Comparison of ENCODE assay signal across 8 mouse cellular contexts in the genomic region with DNA sequence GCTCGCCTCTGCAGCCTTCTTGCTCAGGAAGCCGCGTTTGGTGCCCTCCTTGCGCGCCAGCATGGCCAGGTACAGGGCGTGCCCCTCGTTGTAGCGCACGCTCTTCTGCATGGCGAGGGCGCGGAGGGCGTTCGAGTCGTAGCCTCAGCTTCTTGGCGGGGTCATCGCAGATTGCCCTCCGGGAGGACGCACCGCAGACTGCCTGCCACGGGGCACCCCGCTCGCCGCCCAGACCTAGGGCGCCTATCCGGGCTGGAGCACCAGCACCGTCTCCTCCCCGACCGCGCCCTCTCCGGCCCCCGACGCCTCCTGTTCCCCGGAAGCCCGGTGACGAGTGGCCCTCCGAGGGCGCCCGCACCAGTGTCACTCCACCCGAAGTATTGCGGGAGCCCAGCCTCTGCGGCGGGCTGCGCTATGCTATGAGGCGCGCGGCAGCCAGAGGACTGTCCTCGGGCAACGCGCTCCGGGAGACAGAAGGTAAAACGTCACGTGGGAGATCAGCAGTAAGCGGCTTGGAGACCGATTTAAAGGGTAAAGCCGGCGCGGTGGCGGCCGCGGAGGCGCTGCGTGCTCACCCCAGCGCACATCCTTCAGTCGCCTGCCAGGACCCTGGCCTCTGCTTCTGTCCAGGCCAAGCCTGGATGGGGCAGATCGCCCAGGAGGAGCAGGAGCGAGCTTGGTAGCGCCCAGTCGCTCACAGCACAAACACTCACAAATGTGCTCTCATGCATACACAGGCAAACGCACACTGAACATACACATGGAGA. TPM values are rescaled to one million over a fixed set of nuclear protein-coding genes. Genes with fewer than 3 reads are reported as not detected.
A peak's percentile ranks its signal among the peaks of the same experiment; 100 is the strongest.
DNase-seq lines count a peak whose midpoint lies in the region; ATAC-seq and TF ChIP-seq lines count a peak whose summit lies in the region.

A gene (minus strand): TSS at position 273 of the 767 bp plus-strand sequence.

- peak; percentile 93 for ATAC-seq in forebrain, postnatal 0 days
- peak; percentile 90 for ATAC-seq in hindbrain, embryonic 11.5 days (ENCODE audit: low FRiP score)
- ATAC-seq in lung, postnatal 0 days: peak; percentile 79

- no peaks in the 10 kb centered on the region for H3K9me3 ChIP-seq in E14TG2a.4 (ENCODE audit: low read length)
- no peaks in the 10 kb centered on the region for H3K9me3 ChIP-seq in forebrain, postnatal 0 days (ENCODE audit: low read length)
- no peaks in the 10 kb centered on the region for H3K9me3 ChIP-seq in hindbrain, embryonic 11.5 days (ENCODE audit: control insufficient read depth, low read length)
- no peaks in the 10 kb centered on the region for H3K9me3 ChIP-seq in lung, postnatal 0 days (ENCODE audit: low read length)

- peak within 1 kb of the TSS; percentile 82 for H3K4me3 ChIP-seq in E14TG2a.4 (replicated peaks; ENCODE audit: low read length)
- H3K4me3 ChIP-seq in forebrain, postnatal 0 days (ENCODE audit: low read depth, low read length): peak within 1 kb of the TSS; percentile 66
- H3K4me3 ChIP-seq in hindbrain, embryonic 11.5 days (ENCODE audit: low read depth, low read length): peak within 1 kb of the TSS; percentile 46
- peak within 1 kb of the TSS; percentile 49 for H3K4me3 ChIP-seq in lung, postnatal 0 days (ENCODE audit: low read depth, low read length)

- DNase-seq in adrenal gland, adult 8-10 months: peak; percentile 5
- peak; percentile 81 for DNase-seq in forebrain, postnatal 0 days
- peak; percentile 55 for DNase-seq in hindbrain, embryonic 11.5 days (ENCODE audit: low spot score)
- DNase-seq in layer of hippocampus, postnatal 25 days (ENCODE audit: extremely low spot score in 1 of 2, low spot score in 1 of 2): peak; percentile 45 to 57
- peak; percentile 26 for DNase-seq in lung, postnatal 0 days (ENCODE audit: low spot score)
- peak; percentile 79 for DNase-seq in right cerebral cortex, postnatal 25 days
- DNase-seq in spleen, postnatal 10 days (ENCODE audit: low spot score in 2 of 2): no peak

- peak within 1 kb of the TSS; percentile 72 for H3K9ac ChIP-seq in forebrain, postnatal 0 days
- peak within 1 kb of the TSS; percentile 37; the same call in 1 of the 2 replicates for H3K9ac ChIP-seq in hindbrain, embryonic 11.5 days (ENCODE audit: low read depth, low read length)
- H3K9ac ChIP-seq in lung, postnatal 0 days (replicated peaks; ENCODE audit: low read depth): no peak within 1 kb of the TSS

- peaks cover 8% of the 10 kb centered on the region; the same call in 1 of the 2 replicates for H3K4me1 ChIP-seq in E14TG2a.4 (replicated peaks; ENCODE audit: low read depth, low read length)
- 0 out of 2 replicates have a peak, but pooled peaks cover 5% of the 10 kb centered on the region for H3K4me1 ChIP-seq in forebrain, postnatal 0 days (ENCODE audit: insufficient read depth)
- H3K4me1 ChIP-seq in hindbrain, embryonic 11.5 days (replicated peaks; ENCODE audit: control insufficient read depth, insufficient read depth, low read length): no peaks in the 10 kb centered on the region
- H3K4me1 ChIP-seq in lung, postnatal 0 days (ENCODE audit: insufficient read depth, low read depth, low read length): peaks cover 4% of the 10 kb centered on the region; the same call in 1 of the 2 replicates

- 2% methylated on average over 70 of the region's 70 CpGs for WGBS in forebrain, postnatal 0 days
- WGBS in hindbrain, embryonic 11.5 days: 2% methylated on average over 70 of the region's 70 CpGs
- under 1% methylated on average over 67 of the region's 70 CpGs for WGBS in lung, postnatal 0 days

- TF ChIP-seq EP300 in lung, postnatal 0 days (IDR thresholded peaks at IDR 0.05): no peak

- H3K4me2 ChIP-seq in forebrain, postnatal 0 days (ENCODE audit: low read depth): peak within 1 kb of the TSS; percentile 93
- peak within 1 kb of the TSS; percentile 83 for H3K4me2 ChIP-seq in hindbrain, embryonic 11.5 days (replicated peaks; ENCODE audit: low read depth, low read length)
- peak within 1 kb of the TSS; percentile 86 for H3K4me2 ChIP-seq in lung, postnatal 0 days (replicated peaks; ENCODE audit: low read depth, low read length)

- H3K27me3 ChIP-seq in E14TG2a.4 (ENCODE audit: insufficient read depth, low read length): peaks cover 49% of the 10 kb centered on the region
- no peaks in the 10 kb centered on the region for H3K27me3 ChIP-seq in forebrain, postnatal 0 days (ENCODE audit: insufficient read depth, low read length)
- H3K27me3 ChIP-seq in hindbrain, embryonic 11.5 days (ENCODE audit: control insufficient read depth, insufficient read depth, low read length): peaks cover 10% of the 10 kb centered on the region
- no peaks in the 10 kb centered on the region; the same call in 1 of the 2 replicates for H3K27me3 ChIP-seq in lung, postnatal 0 days (replicated peaks; ENCODE audit: insufficient read depth, low read length)

- peak within 1 kb of the TSS; percentile 54 for H3K27ac ChIP-seq in forebrain, postnatal 0 days (ENCODE audit: low read depth, low read length)
- H3K27ac ChIP-seq in hindbrain, embryonic 11.5 days (ENCODE audit: low read depth, low read length): no peak within 1 kb of the TSS
- H3K27ac ChIP-seq in lung, postnatal 0 days (ENCODE audit: low read length): no peak within 1 kb of the TSS

- H3K36me3 ChIP-seq in E14TG2a.4 (ENCODE audit: insufficient read depth, low read length): no peaks in the 10 kb centered on the region
- H3K36me3 ChIP-seq in forebrain, postnatal 0 days (ENCODE audit: insufficient read depth): no peaks in the 10 kb centered on the region
- no peaks in the 10 kb centered on the region for H3K36me3 ChIP-seq in hindbrain, embryonic 11.5 days (ENCODE audit: control insufficient read depth, insufficient read depth, low read length)
- H3K36me3 ChIP-seq in lung, postnatal 0 days (ENCODE audit: insufficient read depth, low read length): no peaks in the 10 kb centered on the region

- TF ChIP-seq CTCF in E14TG2a.4 (conservative IDR thresholded peaks at IDR 0.05; ENCODE audit: low read length): no peak
- TF ChIP-seq CTCF in forebrain, postnatal 0 days (IDR thresholded peaks at IDR 0.05; ENCODE audit: low read depth): 0 out of 2 replicates have a peak, but pooled peaks have one; percentile 14
- TF ChIP-seq CTCF in lung, postnatal 0 days (IDR thresholded peaks at IDR 0.05): no peak

RNA-seq across cellular contexts. Expression of the gene that starts here (rescaled TPM):
- total RNA-seq in adrenal gland, adult 8-10 months (2022): 1 to 10 TPM; 3.0 to 7.2 (median 4.7) TPM
- total RNA-seq in forebrain, postnatal 0 days (2014; rRNA removed): 53.0 and 63.5 TPM in 2 replicates
- 4.4 and 7.0 TPM in 2 replicates for polyA plus RNA-seq in forebrain, postnatal 0 days (2015; fragmentation: Nextera tagmentation; extraction: Ambion mirVana)
- 0.12 and 0.81 TPM in 2 replicates for polyA plus RNA-seq in hindbrain, embryonic 11.5 days (2014; fragmentation: Nextera tagmentation; extraction: Ambion mirVana)
- total RNA-seq in layer of hippocampus, postnatal 25 days (2021): 100 to 1,000 TPM; 105 to 114 TPM
- 4.0 and 5.3 TPM in 2 replicates for polyA plus RNA-seq in lung, postnatal 0 days (2015; fragmentation: Nextera tagmentation; extraction: Ambion mirVana)

Comparison
In these comparisons a context has a peak if more than half of its experiments do, and no peak if none do; other contexts are left out.
1. Peak in DNase-seq, ATAC-seq, H3K4me3 ChIP-seq, H3K9ac ChIP-seq and H3K4me2 ChIP-seq in hindbrain, embryonic 11.5 days; RNA of the gene not detected or under 1 TPM.
2. DNase-seq: peak in adrenal gland, adult 8-10 months (single experiment), forebrain, postnatal 0 days (single experiment), layer of hippocampus, postnatal 25 days (2 of 2), lung, postnatal 0 days (single experiment) and right cerebral cortex, postnatal 25 days (single experiment); none in spleen, postnatal 10 days (0 of 2).
3. Peak in every context shown above with its lines, with median percentiles within 50 percentile points of each other: H3K4me3 ChIP-seq, ATAC-seq and H3K4me2 ChIP-seq.